Mouse (Mus musculus): ENCODE results near the gene Parm1. TPM values are rescaled to one million over a fixed set of nuclear protein-coding genes. Genes with fewer than 3 reads are reported as not detected.

The Parm1 gene
- under 1 TPM; 0.54 to 0.72 TPM for polyA plus RNA-seq (2017; shearing (Covaris generic))

GRCm38 (mm10) chr5:91517480-91518301 lies at the start of gene Parm1:
Parm1 (plus strand) TSS chr5:91517615.

Other genes with a start within 250 kb of the Parm1 start
- under 1 TPM in 1 of 2 experiments, not detected in 1; 0.61 TPM for gene Btc, start 114.6 kb upstream of the Parm1 start, polyA plus RNA-seq (2017; shearing (Covaris generic))